Mouse (Mus musculus) ES-E14 (cell line): ENCODE results near the gene Kcnd3.

Experiments used
- CHD2 ChIP-seq: IDR thresholded peaks from 2 replicates; pipeline ENCODE4 v1.6.1; 2014; ENCODE audit warnings: mild to moderate bottlenecking, low read depth, low read length, inconsistent platforms
- HCFC1 ChIP-seq: IDR thresholded peaks from 2 replicates; pipeline ENCODE4 v1.6.1; 2012; ENCODE audit warnings: low read length, inconsistent platforms, borderline replicate concordance; ENCODE audit not compliant: insufficient read depth
- MAFK ChIP-seq: IDR thresholded peaks from 2 replicates; pipeline ENCODE4 v1.6.1; 2014; ENCODE audit warnings: mild to moderate bottlenecking, low read depth, low read length, inconsistent platforms; ENCODE audit not compliant: insufficient read depth
- ZC3H11A ChIP-seq: IDR thresholded peaks from 2 replicates; pipeline ENCODE4 v1.6.1; 2012; ENCODE audit warnings: low read depth, mild to moderate bottlenecking, inconsistent platforms, low read length, borderline replicate concordance

DNA sequence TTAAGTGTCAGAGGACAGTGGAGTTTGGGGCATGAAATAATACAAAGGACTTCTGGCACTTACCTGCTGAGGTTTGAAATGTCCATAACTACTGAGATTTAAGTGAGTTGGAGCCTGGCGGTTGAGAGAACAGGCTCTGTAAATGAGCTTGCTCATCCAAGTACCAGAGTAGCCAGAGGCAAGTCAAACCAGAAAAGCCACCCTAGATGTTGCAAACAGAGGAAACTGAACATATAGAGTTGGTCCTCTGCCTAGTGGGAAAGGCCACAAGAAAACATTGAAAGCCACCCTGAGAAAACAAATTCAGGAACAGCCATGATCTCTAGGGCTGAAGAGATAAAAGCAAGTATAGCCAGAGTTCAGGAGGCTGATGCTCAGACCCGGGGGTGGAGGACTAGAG, 121.0 kb downstream of the Kcnd3 start:
- no peak for TF ChIP-seq HCFC1
- no peak for TF ChIP-seq CHD2
- TF ChIP-seq MAFK: no peak
- no peak for TF ChIP-seq ZC3H11A
